Mouse (Mus musculus) layer of hippocampus, adult 2 months (tissue): Measurements from ENCODE around the gene Efhc1. TPM values are rescaled to one million over a fixed set of nuclear protein-coding genes. Genes with fewer than 3 reads are reported as not detected.
A peak's percentile ranks its signal among the peaks of the same experiment; 100 is the strongest.

Source experiments
- DNase-seq, 2 experiments: peaks; one replicate each; pipeline ENCODE4 v3.0.0; 2022; ENCODE audit warnings: low spot score in 2 of 2
- H3K27ac ChIP-seq: fragments of 200-600 bp; 2 replicates; pipeline ENCODE4 v1.8.1; 2022
- H3K4me3 ChIP-seq: fragments of 200-600 bp; 2 replicates; pipeline ENCODE4 v1.8.1; 2022; ENCODE audit warnings: mild to moderate bottlenecking
- CTCF ChIP-seq: fragments of 200-600 bp; conservative IDR thresholded peaks from 2 replicates; pipeline ENCODE4 v1.8.1; 2022; ENCODE audit warnings: antibody characterized with exemption, mild to moderate bottlenecking, moderate library complexity
- total RNA-seq, 2 experiments: library from RNA; stranded (reverse); gene quantifications; 2 replicates each; pipeline ENCODE4 v1.2.3; 2021

The Efhc1 gene
- total RNA-seq, 2 experiments from 2014 or later = 2.0 to 2.1 TPM

- no peak for DNase-seq
- H3K27ac ChIP-seq = no peak overlapping the region
- H3K4me3 ChIP-seq = no peak overlapping the region
- peak; percentile 52 for TF ChIP-seq CTCF
Measured at GRCm38 (mm10) chr1:20974341-20975135, 23.1 kb downstream of the Efhc1 start.

DNA sequence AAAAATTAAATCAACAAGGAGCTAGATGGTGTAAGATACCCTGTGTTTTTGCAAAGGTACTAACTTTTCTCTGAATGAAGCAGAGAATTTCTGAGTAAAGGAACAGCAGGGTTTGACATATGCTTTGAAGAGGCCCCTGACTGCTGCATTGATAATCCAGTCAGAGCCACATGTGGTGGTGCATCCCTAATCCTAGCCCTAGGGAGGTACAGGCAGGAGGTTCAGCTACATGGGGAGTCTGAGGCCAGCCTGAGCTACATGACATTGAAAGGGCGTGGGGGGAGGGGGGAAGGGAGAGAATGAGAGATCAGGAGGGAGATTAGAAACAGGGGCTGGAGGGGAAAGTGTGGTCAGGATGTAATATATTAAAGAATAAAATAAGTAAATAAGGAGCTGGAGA, 29.1 kb downstream of the Efhc1 start:
- Histone ChIP-seq H3K4me3 (no peak overlapping the region), H3K27ac (no peak overlapping the region)
- no peak for DNase-seq
- TF ChIP-seq CTCF = no peak

- DNase-seq = no peak
- Histone ChIP-seq H3K27ac (no peak overlapping the region), H3K4me3 (no peak overlapping the region)
- no peak for TF ChIP-seq CTCF
Measured at GRCm38 (mm10) chr1:20981764-20982163, 30.3 kb downstream of the Efhc1 start.

DNA sequence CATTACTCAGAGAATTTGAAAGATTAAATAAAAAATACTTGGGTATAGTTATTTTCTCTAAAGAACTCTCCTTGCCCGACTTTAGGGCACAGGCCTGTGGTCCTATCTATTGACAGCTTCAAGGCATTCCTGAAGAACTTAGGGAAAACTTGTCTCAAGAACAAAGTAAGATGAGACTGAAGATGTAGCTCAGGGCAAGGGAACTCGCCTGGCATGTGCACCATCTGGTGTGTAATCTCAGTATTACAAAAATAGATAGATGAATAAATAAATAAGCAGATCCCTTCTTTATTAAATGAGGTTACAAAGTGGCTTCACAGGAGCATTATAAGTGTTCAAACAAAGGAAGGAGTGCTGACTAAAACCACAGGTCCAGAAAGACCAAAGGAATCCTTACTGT, 32.7 kb downstream of the Efhc1 start:
- peak; percentile 63 for TF ChIP-seq CTCF
- Histone ChIP-seq H3K4me3 (no peak overlapping the region), H3K27ac (no peak overlapping the region)
- DNase-seq = no peak

GRCm38 (mm10) chr1:20984582-20984981, 33.2 kb downstream of the Efhc1 start:
- H3K27ac ChIP-seq = no peak overlapping the region
- DNase-seq = no peak
- no peak for TF ChIP-seq CTCF
- no peak overlapping the region for H3K4me3 ChIP-seq

GRCm38 (mm10) chr1:20986378-20987056, 35.1 kb downstream of the Efhc1 start:
- H3K4me3 ChIP-seq = no peak overlapping the region
- no peak overlapping the region for H3K27ac ChIP-seq
- no peak for DNase-seq
- no peak for TF ChIP-seq CTCF

DNA sequence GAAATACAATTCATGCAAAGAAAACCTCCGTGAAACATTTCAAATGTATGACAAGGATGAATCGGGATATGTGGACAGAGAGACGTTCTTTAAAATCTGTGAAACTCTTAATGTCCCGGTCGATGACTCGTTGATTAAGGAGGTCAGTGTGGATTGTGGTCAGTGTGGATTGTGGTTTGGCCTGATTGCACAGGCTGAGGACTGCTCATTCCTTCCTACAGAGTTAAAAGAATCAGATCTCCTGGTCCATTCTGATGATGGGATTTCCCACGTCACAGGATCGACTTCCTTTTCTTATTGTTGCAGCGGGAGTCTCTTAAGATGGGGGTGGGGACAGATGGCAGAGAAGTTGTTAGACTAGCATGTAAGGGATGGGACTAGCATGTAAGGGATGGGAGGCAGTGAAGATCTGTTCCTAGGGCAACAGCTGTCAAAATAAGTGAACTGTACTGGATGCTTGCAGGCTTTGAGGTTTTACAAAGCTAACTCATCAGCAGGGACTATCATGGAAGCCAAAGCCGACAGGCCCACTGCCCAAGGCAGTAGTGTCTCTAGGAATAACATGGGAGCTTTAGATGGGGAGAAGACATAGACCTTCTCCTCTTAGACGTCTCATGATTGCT, 38.1 kb downstream of the Efhc1 start:
- Histone ChIP-seq H3K4me3 (no peak overlapping the region), H3K27ac (no peak overlapping the region)
- DNase-seq = no peak
- no peak for TF ChIP-seq CTCF

DNA sequence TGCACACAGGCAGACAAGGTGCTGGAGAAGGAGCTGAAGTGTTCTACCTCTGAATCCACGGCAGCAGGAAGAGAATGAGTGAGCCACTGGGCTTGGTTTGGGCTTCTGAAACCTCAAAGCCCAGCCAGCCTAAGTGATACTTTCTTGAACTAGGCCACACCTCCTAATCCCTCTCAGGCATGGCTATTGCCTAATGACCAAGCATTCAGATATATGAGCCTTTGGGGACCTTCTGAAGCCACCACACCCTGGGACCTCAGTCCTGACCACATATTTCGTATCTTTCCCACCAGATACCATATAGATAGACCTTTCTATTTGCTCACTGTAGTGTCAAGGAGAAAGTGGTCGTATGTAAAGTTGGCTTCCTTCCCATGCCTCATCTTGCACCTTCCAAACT, 42.3 kb downstream of the Efhc1 start:
- TF ChIP-seq CTCF = no peak
- DNase-seq = no peak
- Histone ChIP-seq H3K4me3 (no peak overlapping the region), H3K27ac (no peak overlapping the region)

- H3K4me3 ChIP-seq = no peak overlapping the region
- H3K27ac ChIP-seq = no peak overlapping the region
- peak; percentile 16 for TF ChIP-seq CTCF
- DNase-seq = no peak
Measured at GRCm38 (mm10) chr1:20994338-20994737, 42.9 kb downstream of the Efhc1 start.

- H3K27ac ChIP-seq = no peak overlapping the region
- no peak for DNase-seq
- TF ChIP-seq CTCF = no peak
- H3K4me3 ChIP-seq = no peak overlapping the region
Measured at GRCm38 (mm10) chr1:20995331-20995986, 44.0 kb downstream of the Efhc1 start.

DNA sequence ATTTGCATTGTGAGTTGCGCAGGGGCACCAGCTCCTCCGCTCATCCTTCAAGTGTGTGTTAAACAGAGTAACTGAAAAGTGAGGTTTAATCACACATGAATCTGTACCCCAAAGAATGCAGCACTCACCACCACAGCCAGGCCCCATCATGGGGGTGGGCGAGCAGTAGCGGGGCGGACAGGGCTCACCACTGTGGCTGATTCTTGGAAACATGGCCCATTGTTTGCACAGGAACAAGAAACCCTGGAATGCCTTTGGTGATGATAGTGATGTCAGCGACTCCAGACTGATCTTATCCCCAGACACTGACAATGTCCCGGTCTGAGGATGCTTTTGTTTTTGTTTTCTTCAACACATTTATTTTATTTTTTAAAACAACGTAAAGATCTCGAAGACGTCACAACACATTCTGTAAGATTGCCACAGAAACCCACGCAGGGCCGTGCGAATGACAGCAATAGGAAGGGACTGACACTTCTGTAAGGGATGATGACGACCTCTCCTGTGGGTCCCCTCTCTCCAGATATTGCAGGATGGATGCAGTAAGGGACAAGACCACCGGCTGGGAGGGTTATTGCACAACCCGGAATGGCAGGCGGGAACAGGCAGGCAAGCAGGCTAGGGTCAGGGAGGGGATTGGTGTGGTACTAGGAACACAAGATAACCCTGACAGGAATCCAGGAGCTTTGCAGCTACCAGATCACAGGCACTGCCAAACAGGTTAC, 45.3 kb downstream of the Efhc1 start:
- Histone ChIP-seq H3K4me3 (no peak overlapping the region), H3K27ac (no peak overlapping the region)
- no peak for DNase-seq
- TF ChIP-seq CTCF = no peak

GRCm38 (mm10) chr1:20997328-20997689, 45.9 kb downstream of the Efhc1 start:
- DNase-seq = no peak
- no peak for TF ChIP-seq CTCF
- Histone ChIP-seq H3K4me3 (no peak overlapping the region), H3K27ac (no peak overlapping the region)
